10 mouse cellular contexts compared by ENCODE assay signal in the genomic region with DNA sequence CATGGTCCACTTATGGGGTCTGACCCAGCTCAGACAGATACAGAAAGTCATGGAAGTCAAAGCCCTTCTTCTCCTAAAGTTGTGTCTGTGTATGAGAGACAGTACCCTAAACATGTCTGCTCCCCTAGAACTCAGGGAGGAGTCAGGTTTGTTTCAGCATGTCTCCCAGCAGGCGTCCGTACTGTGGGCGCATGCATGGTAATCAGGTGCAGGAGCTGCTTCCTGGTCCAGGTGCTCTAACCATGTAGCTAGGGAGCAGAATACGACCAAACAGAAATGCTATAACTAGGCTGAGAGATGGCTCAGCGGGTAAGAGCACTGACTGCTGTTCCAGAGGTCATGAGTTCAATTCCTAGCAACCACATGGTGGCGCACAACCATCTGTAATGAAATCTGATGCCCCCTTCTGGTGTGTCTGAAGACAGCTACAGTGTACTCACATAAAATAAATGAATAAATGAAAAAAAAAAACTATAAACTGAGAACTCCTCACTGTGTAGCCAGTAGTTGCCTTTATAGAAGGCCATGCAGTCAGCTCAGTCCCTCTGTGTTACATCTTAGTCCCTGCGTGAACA. TPM values are rescaled to one million over a fixed set of nuclear protein-coding genes. Genes with fewer than 3 reads are reported as not detected.
A peak's percentile ranks its signal among the peaks of the same experiment; 100 is the strongest.
DNase-seq lines count a peak whose midpoint lies in the region; ATAC-seq and TF ChIP-seq lines count a peak whose summit lies in the region.
"Had no signal": no experiment of that assay in that cellular context is flagged by ENCODE, and none has a peak within 500 bp of the region (broad histone marks: within the 10 kb centered on the region; RNA-seq: fewer than 3 reads in every experiment).

No protein-coding gene starts in this region.

- H3K36me3 ChIP-seq in heart, embryonic 14.5 days (ENCODE audit: control insufficient read depth, insufficient read depth, low read length), result peaks cover 39% of the 10 kb centered on the region
- peaks cover 20% of the 10 kb centered on the region for H3K36me3 ChIP-seq in heart, embryonic 12.5 days
- no peaks in the 10 kb centered on the region for H3K36me3 ChIP-seq in lung, postnatal 0 days (ENCODE audit: insufficient read depth, low read length)
- H3K36me3 ChIP-seq in intestine, embryonic 14.5 days (ENCODE audit: control insufficient read depth, insufficient read depth, low read length), result peaks cover 17% of the 10 kb centered on the region
- peaks cover 9% of the 10 kb centered on the region for H3K36me3 ChIP-seq in stomach, embryonic 14.5 days (ENCODE audit: control insufficient read depth, insufficient read depth, low read length)

- TF ChIP-seq CTCF in lung, postnatal 0 days (IDR thresholded peaks at IDR 0.05), result peak; percentile 47

- no peak overlapping the region for H3K9ac ChIP-seq in heart, embryonic 14.5 days (ENCODE audit: low read length)
- H3K9ac ChIP-seq in heart, embryonic 12.5 days, result no peak overlapping the region
- H3K9ac ChIP-seq in lung, postnatal 0 days (replicated peaks; ENCODE audit: low read depth), result no peak overlapping the region
- no peak overlapping the region for H3K9ac ChIP-seq in intestine, embryonic 14.5 days (ENCODE audit: low read length)
- no peak overlapping the region for H3K9ac ChIP-seq in stomach, embryonic 14.5 days (replicated peaks; ENCODE audit: low read depth, low read length)
- H3K9ac ChIP-seq: embryonic facial prominence, embryonic 13.5 days; hindbrain, embryonic 13.5 days had no signal

- TF ChIP-seq EP300 in lung, postnatal 0 days (IDR thresholded peaks at IDR 0.05), result no peak

- DNase-seq in lung, postnatal 0 days (ENCODE audit: low spot score), result no peak
- no peak for DNase-seq in lung, adult 18-20 months
- DNase-seq in intestine, embryonic 14.5 days (ENCODE audit: low spot score), result no peak
- DNase-seq in layer of hippocampus, postnatal 36 days, result no peak
- no peak for DNase-seq in cerebellum, postnatal 10 days

- H3K27ac ChIP-seq in heart, embryonic 14.5 days (replicated peaks in 1 of 2; ENCODE audit: control insufficient read depth in 1 of 2, insufficient read depth in 1 of 2, low read depth in 2 of 2, low read length in 2 of 2), result peak overlapping the region; percentile 31 to 34
- H3K27ac ChIP-seq in heart, embryonic 12.5 days (ENCODE audit: poor library complexity, severe bottlenecking), result no peak overlapping the region
- H3K27ac ChIP-seq in lung, postnatal 0 days (ENCODE audit: low read length), result no peak overlapping the region
- peak overlapping the region; percentile 85 for H3K27ac ChIP-seq in intestine, embryonic 14.5 days (ENCODE audit: low read depth)
- peak overlapping the region; percentile 80 for H3K27ac ChIP-seq in stomach, embryonic 14.5 days (ENCODE audit: low read length)
- H3K27ac ChIP-seq: embryonic facial prominence, embryonic 13.5 days; hindbrain, embryonic 13.5 days had no signal

- H3K9me3 ChIP-seq in heart, embryonic 14.5 days (ENCODE audit: control insufficient read depth, low read length), result no peaks in the 10 kb centered on the region
- H3K9me3 ChIP-seq in heart, embryonic 12.5 days (replicated peaks), result no peaks in the 10 kb centered on the region
- H3K9me3 ChIP-seq in lung, postnatal 0 days (ENCODE audit: low read length), result no peaks in the 10 kb centered on the region
- no peaks in the 10 kb centered on the region for H3K9me3 ChIP-seq in intestine, embryonic 14.5 days (ENCODE audit: control insufficient read depth, low read length)
- H3K9me3 ChIP-seq in stomach, embryonic 14.5 days (ENCODE audit: control insufficient read depth, low read depth, low read length), result no peaks in the 10 kb centered on the region
- H3K9me3 ChIP-seq: embryonic facial prominence, embryonic 13.5 days; hindbrain, embryonic 13.5 days had no signal

- no peak for ATAC-seq in heart, embryonic 14.5 days (ENCODE audit: insufficient number of reproducible peaks, insufficient read depth, low FRiP score, low read depth)
- ATAC-seq in heart, embryonic 12.5 days (ENCODE audit: insufficient number of reproducible peaks, low FRiP score), result no peak
- ATAC-seq in lung, postnatal 0 days, result no peak
- ATAC-seq in intestine, embryonic 14.5 days (replicated peaks; ENCODE audit: low FRiP score, low TSS enrichment, low read depth), result 0 out of 2 replicates have a peak, but pooled peaks have one; percentile 21
- no peak for ATAC-seq in stomach, embryonic 14.5 days (ENCODE audit: insufficient number of reproducible peaks, insufficient read depth, low FRiP score, low read depth)

- 82% methylated on average over 7 of the region's 7 CpGs for WGBS in heart, embryonic 14.5 days
- WGBS in heart, embryonic 12.5 days, result 77% methylated on average over 7 of the region's 7 CpGs
- WGBS in lung, postnatal 0 days, result 72% methylated on average over 7 of the region's 7 CpGs
- WGBS in intestine, embryonic 14.5 days, result 74% methylated on average over 7 of the region's 7 CpGs
- 66% methylated on average over 7 of the region's 7 CpGs for WGBS in stomach, embryonic 14.5 days

- no peak overlapping the region for H3K4me3 ChIP-seq in heart, embryonic 14.5 days (ENCODE audit: control insufficient read depth in 1 of 2, insufficient read depth in 1 of 2, low read depth in 1 of 2, low read length in 2 of 2)
- no peak overlapping the region for H3K4me3 ChIP-seq in heart, embryonic 12.5 days
- H3K4me3 ChIP-seq in lung, postnatal 0 days (ENCODE audit: low read depth, low read length), result no peak overlapping the region
- no peak overlapping the region for H3K4me3 ChIP-seq in intestine, embryonic 14.5 days (ENCODE audit: low read depth, low read length)
- no peak overlapping the region for H3K4me3 ChIP-seq in stomach, embryonic 14.5 days (ENCODE audit: low read depth, low read length)
- H3K4me3 ChIP-seq: embryonic facial prominence, embryonic 13.5 days; hindbrain, embryonic 13.5 days had no signal

- H3K4me1 ChIP-seq in heart, embryonic 14.5 days (ENCODE audit: control insufficient read depth in 2 of 2, insufficient read depth in 2 of 2, low read length in 2 of 2), result peaks cover 2 to 7% of the 10 kb centered on the region in 2 experiments; a peak in 2 of 4 replicates
- H3K4me1 ChIP-seq in heart, embryonic 12.5 days (replicated peaks), result peaks cover 17% of the 10 kb centered on the region
- H3K4me1 ChIP-seq in lung, postnatal 0 days (ENCODE audit: insufficient read depth, low read depth, low read length), result peaks cover 3% of the 10 kb centered on the region; the same call in 1 of the 2 replicates
- no peaks in the 10 kb centered on the region for H3K4me1 ChIP-seq in intestine, embryonic 14.5 days (replicated peaks; ENCODE audit: control insufficient read depth, insufficient read depth, low read length)
- H3K4me1 ChIP-seq in stomach, embryonic 14.5 days (ENCODE audit: control insufficient read depth, insufficient read depth, low read length), result 0 out of 2 replicates have a peak, but pooled peaks cover 5% of the 10 kb centered on the region

- H3K27me3 ChIP-seq in heart, embryonic 14.5 days (ENCODE audit: control insufficient read depth, insufficient read depth, low read length), result no peaks in the 10 kb centered on the region
- H3K27me3 ChIP-seq in heart, embryonic 12.5 days (replicated peaks), result no peaks in the 10 kb centered on the region
- no peaks in the 10 kb centered on the region for H3K27me3 ChIP-seq in lung, postnatal 0 days (replicated peaks; ENCODE audit: insufficient read depth, low read length)
- no peaks in the 10 kb centered on the region for H3K27me3 ChIP-seq in intestine, embryonic 14.5 days (replicated peaks; ENCODE audit: control insufficient read depth, insufficient read depth, low read length)
- H3K27me3 ChIP-seq in stomach, embryonic 14.5 days (ENCODE audit: control insufficient read depth, insufficient read depth, low read length), result no peaks in the 10 kb centered on the region
- H3K27me3 ChIP-seq: embryonic facial prominence, embryonic 13.5 days; hindbrain, embryonic 13.5 days had no signal

- no peak overlapping the region for H3K4me2 ChIP-seq in heart, embryonic 14.5 days (ENCODE audit: low read length)
- no peak overlapping the region for H3K4me2 ChIP-seq in heart, embryonic 12.5 days
- no peak overlapping the region for H3K4me2 ChIP-seq in lung, postnatal 0 days (replicated peaks; ENCODE audit: low read depth, low read length)
- no peak overlapping the region for H3K4me2 ChIP-seq in intestine, embryonic 14.5 days (ENCODE audit: low read length)
- no peak overlapping the region for H3K4me2 ChIP-seq in stomach, embryonic 14.5 days (replicated peaks; ENCODE audit: low read depth, low read length)
- H3K4me2 ChIP-seq: embryonic facial prominence, embryonic 13.5 days; hindbrain, embryonic 13.5 days had no signal

RNA-seq across cellular contexts. Expression of gene Synj2, which starts 47.4 kb away (rescaled TPM):
- polyA plus RNA-seq in heart, embryonic 14.5 days (2014; fragmentation: Nextera tagmentation; extraction: Ambion mirVana), result 4.3 and 4.7 TPM in 2 replicates
- 3.8 and 3.9 TPM in 2 replicates for polyA plus RNA-seq in heart, embryonic 12.5 days (2016; fragmentation: Nextera tagmentation; extraction: Ambion mirVana)
- 1.8 and 2.1 TPM in 2 replicates for polyA plus RNA-seq in lung, postnatal 0 days (2015; fragmentation: Nextera tagmentation; extraction: Ambion mirVana)
- 9.0 and 10.0 TPM in 2 replicates for polyA plus RNA-seq in intestine, embryonic 14.5 days (2014; fragmentation: Nextera tagmentation; extraction: Ambion mirVana)
- polyA plus RNA-seq in stomach, embryonic 14.5 days (2014; fragmentation: Nextera tagmentation; extraction: Ambion mirVana), result 7.5 and 10.3 TPM in 2 replicates
- total RNA-seq in layer of hippocampus, postnatal 36 days (2021), result 10 to 100 TPM; 64.0 to 66.9 TPM

RNA-seq across cellular contexts. Expression of gene Snx9, which starts 52.5 kb away (rescaled TPM):
- 28.8 and 29.6 TPM in 2 replicates for polyA plus RNA-seq in heart, embryonic 14.5 days (2014; fragmentation: Nextera tagmentation; extraction: Ambion mirVana)
- 28.9 and 29.6 TPM in 2 replicates for polyA plus RNA-seq in heart, embryonic 12.5 days (2016; fragmentation: Nextera tagmentation; extraction: Ambion mirVana)
- 26.3 and 26.9 TPM in 2 replicates for polyA plus RNA-seq in lung, postnatal 0 days (2015; fragmentation: Nextera tagmentation; extraction: Ambion mirVana)
- polyA plus RNA-seq in intestine, embryonic 14.5 days (2014; fragmentation: Nextera tagmentation; extraction: Ambion mirVana), result 41.5 and 42.7 TPM in 2 replicates
- 39.9 and 40.5 TPM in 2 replicates for polyA plus RNA-seq in stomach, embryonic 14.5 days (2014; fragmentation: Nextera tagmentation; extraction: Ambion mirVana)
- 10 to 100 TPM; 13.8 to 14.7 TPM for total RNA-seq in layer of hippocampus, postnatal 36 days (2021)

Comparison
In these comparisons a context has a peak if more than half of its experiments do, and no peak if none do; other contexts are left out.
1. H3K27ac ChIP-seq: peak in heart, embryonic 14.5 days (2 of 2), intestine, embryonic 14.5 days (single experiment) and stomach, embryonic 14.5 days (single experiment); none in heart, embryonic 12.5 days (single experiment) and lung, postnatal 0 days (single experiment).